Mouse (Mus musculus): ENCODE measurements around the gene Selenon. TPM values are rescaled to one million over a fixed set of nuclear protein-coding genes. Genes with fewer than 3 reads are reported as not detected.
A peak's percentile ranks its signal among the peaks of the same experiment; 100 is the strongest.

Selenon gene
- polyA plus RNA-seq, 1 experiment from 2014 or later: 9.7 TPM

DNA sequence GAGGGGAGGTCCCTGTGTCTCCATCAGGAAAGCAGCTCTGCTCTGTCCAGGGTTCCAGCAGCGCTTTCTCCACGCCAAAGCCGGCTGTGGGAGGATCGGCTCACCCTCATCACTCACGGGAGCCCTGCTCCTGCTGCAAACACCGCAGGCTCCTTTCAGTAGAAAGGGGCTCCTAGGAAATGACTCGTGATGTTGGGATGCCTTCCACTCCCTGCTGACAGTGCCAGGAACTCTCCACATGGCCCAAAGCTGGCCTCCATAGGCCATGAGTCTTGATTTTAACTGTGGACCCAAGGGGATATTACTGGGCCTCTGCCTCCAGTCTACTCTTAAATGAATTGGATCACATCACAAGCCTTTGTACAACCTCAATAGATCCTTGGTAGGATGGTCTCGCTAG, 17.9 kb upstream of the Selenon start:
- WGBS: 68% methylated on average over 8 of the region's 8 CpGs
- H3K36me3 ChIP-seq (ENCODE audit: control insufficient read depth, insufficient read depth, low read length): no peaks in the 10 kb centered on the region; the same call in 1 of the 2 replicates
- no peaks in the 10 kb centered on the region for H3K9me3 ChIP-seq (ENCODE audit: control insufficient read depth, low read length)
- H3K27me3 ChIP-seq (ENCODE audit: control insufficient read depth, insufficient read depth, low read depth, low read length): no peaks in the 10 kb centered on the region
- no peak overlapping the region for H3K27ac ChIP-seq (ENCODE audit: low read length)
- peaks cover 3% of the 10 kb centered on the region; the same call in 1 of the 2 replicates for H3K4me1 ChIP-seq (replicated peaks; ENCODE audit: control insufficient read depth, insufficient read depth, low read length)
- H3K4me2 ChIP-seq (ENCODE audit: low read depth, low read length): no peak overlapping the region
- ATAC-seq (ENCODE audit: low read depth): no peak
- H3K4me3 ChIP-seq (ENCODE audit: low read length): no peak overlapping the region
- no peak overlapping the region for H3K9ac ChIP-seq (ENCODE audit: low read length)

DNA sequence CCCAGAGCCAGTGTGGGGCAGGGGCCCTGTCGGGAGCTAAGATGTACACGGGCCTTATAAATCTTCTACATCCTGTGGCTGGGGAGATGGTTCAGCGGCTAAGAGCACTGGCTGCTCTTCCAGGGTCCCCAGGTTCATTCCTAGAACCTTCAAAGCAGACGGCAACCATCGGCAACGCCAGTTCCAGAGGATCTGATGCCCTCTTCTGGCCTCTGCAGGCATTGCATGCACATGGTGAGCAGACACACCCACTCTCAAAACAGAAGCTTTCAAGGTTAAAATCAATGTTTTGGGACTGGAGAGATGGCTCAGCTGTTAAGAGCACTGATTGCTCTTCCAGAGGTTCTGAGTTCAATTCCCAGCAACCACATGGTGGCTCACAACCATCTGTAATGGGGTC, 17.2 kb upstream of the Selenon start:
- H3K27me3 ChIP-seq (ENCODE audit: control insufficient read depth, insufficient read depth, low read depth, low read length): no peaks in the 10 kb centered on the region
- no peaks in the 10 kb centered on the region for H3K9me3 ChIP-seq (ENCODE audit: control insufficient read depth, low read length)
- WGBS: 73% methylated on average over 6 of the region's 6 CpGs
- H3K4me3 ChIP-seq (ENCODE audit: low read length): no peak overlapping the region
- no peaks in the 10 kb centered on the region; the same call in 1 of the 2 replicates for H3K36me3 ChIP-seq (ENCODE audit: control insufficient read depth, insufficient read depth, low read length)
- H3K4me2 ChIP-seq (ENCODE audit: low read depth, low read length): no peak overlapping the region
- no peak overlapping the region for H3K9ac ChIP-seq (ENCODE audit: low read length)
- no peak overlapping the region for H3K27ac ChIP-seq (ENCODE audit: low read length)
- peaks cover 3% of the 10 kb centered on the region; the same call in 1 of the 2 replicates for H3K4me1 ChIP-seq (replicated peaks; ENCODE audit: control insufficient read depth, insufficient read depth, low read length)
- no peak for ATAC-seq (ENCODE audit: low read depth)

DNA sequence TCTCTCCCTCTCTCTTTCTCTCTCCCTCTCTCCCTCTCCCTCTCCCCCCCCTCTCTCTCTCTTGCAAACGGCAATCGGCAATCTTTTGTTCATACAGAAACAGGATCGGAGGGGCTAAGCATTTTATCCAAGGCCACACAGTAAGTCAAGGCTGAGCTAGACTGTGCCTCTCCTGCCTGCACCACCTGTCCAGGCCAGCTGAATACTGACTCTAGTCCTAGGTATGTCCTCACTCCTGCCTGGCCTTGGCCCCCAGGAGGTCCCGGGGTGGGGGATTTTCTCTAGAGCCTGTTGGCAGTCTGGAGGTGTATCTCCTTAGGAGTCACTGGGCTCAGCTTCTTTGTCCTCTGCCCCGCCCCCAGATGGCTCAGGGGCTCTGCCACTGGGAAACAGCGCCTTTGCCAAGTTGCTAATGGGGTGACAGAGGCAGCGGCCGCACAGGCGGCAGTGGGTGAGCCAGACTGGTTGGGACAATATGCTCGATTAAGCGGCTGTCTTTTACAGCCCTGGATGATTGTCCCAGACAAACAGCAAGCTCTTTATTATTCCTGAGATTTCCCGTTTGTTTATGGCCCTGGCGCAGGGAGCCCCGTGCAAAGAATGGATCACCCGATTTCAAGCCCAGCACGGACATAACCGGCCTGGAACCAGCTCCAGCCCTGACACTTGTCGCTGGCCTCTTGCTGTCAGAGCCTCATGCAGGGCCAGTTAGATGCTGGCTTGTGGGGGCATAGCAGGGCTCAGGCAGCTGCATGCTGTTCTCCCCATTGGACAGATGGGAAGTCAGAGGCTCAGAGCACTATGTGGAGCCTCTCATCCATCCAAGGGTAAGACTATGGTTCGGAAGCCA, 15.6 kb upstream of the Selenon start:
- Histone ChIP-seq H3K9ac (ENCODE audit: low read length) (no peak overlapping the region), H3K27me3 (ENCODE audit: control insufficient read depth, insufficient read depth, low read depth, low read length) (no peaks in the 10 kb centered on the region), H3K36me3 (ENCODE audit: control insufficient read depth, insufficient read depth, low read length) (no peaks in the 10 kb centered on the region; the same call in 1 of the 2 replicates), H3K4me2 (ENCODE audit: low read depth, low read length) (no peak overlapping the region), H3K4me1 (replicated peaks; ENCODE audit: control insufficient read depth, insufficient read depth, low read length) (peaks cover 3% of the 10 kb centered on the region; the same call in 1 of the 2 replicates), H3K4me3 (ENCODE audit: low read length) (no peak overlapping the region), H3K27ac (ENCODE audit: low read length) (peak overlapping the region; percentile 40; the same call in 1 of the 2 replicates), H3K9me3 (ENCODE audit: control insufficient read depth, low read length) (no peaks in the 10 kb centered on the region)
- WGBS: 30% methylated on average over 19 of the region's 19 CpGs
- ATAC-seq (ENCODE audit: low read depth): peak; percentile 69

DNA sequence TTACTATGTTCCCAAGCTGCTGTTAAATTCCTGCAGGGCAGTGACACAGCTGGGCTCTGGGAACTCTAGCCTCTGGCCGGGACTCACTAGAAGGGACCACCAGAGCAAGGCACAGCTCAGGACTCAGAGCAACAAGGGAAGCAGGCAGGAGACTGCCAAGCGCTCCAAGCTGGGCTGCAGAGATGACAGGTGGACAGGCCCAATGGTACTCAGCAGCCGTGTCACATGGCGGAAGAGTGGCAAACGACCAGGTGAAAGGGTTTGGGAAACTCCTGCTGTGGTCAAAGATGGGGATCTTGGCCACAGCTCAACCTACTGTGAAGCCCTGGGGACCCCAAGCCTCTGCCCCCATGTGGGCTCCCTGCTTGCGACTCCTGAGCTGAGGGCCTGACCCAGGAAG, 12.1 kb upstream of the Selenon start:
- H3K9ac ChIP-seq (ENCODE audit: low read length): no peak overlapping the region
- H3K27me3 ChIP-seq (ENCODE audit: control insufficient read depth, insufficient read depth, low read depth, low read length): no peaks in the 10 kb centered on the region
- no peaks in the 10 kb centered on the region; the same call in 1 of the 2 replicates for H3K36me3 ChIP-seq (ENCODE audit: control insufficient read depth, insufficient read depth, low read length)
- peaks cover 3% of the 10 kb centered on the region; the same call in 1 of the 2 replicates for H3K4me1 ChIP-seq (replicated peaks; ENCODE audit: control insufficient read depth, insufficient read depth, low read length)
- 71% methylated on average over 6 of the region's 6 CpGs for WGBS
- H3K9me3 ChIP-seq (ENCODE audit: control insufficient read depth, low read length): no peaks in the 10 kb centered on the region
- H3K4me3 ChIP-seq (ENCODE audit: low read length): no peak overlapping the region
- H3K4me2 ChIP-seq (ENCODE audit: low read depth, low read length): no peak overlapping the region
- ATAC-seq (ENCODE audit: low read depth): no peak
- no peak overlapping the region for H3K27ac ChIP-seq (ENCODE audit: low read length)

DNA sequence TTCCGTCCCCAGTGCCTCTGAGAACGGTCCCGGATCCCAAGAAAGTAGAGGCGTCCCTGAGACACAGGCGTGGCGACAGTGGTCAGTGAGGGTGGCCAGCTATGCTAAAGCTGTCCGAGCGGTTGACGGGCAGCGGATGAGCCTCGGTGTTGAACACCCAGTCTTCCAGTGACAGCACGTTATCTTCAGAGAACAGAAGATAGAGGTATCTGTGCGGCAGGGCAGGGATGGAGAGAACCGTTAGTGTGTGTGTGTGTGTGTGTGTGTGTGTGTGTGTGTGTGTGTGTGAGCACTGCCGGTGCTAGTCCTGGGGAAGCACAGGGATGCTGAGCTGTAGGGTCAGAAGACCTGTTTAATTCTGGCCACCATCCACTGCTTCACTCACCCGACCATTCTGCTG, 11.7 kb upstream of the Selenon start:
- Histone ChIP-seq H3K27me3 (ENCODE audit: control insufficient read depth, insufficient read depth, low read depth, low read length) (no peaks in the 10 kb centered on the region), H3K9me3 (ENCODE audit: control insufficient read depth, low read length) (no peaks in the 10 kb centered on the region), H3K27ac (ENCODE audit: low read length) (no peak overlapping the region), H3K4me1 (replicated peaks; ENCODE audit: control insufficient read depth, insufficient read depth, low read length) (peaks cover 3% of the 10 kb centered on the region; the same call in 1 of the 2 replicates), H3K36me3 (ENCODE audit: control insufficient read depth, insufficient read depth, low read length) (no peaks in the 10 kb centered on the region; the same call in 1 of the 2 replicates), H3K9ac (ENCODE audit: low read length) (no peak overlapping the region), H3K4me2 (ENCODE audit: low read depth, low read length) (no peak overlapping the region), H3K4me3 (ENCODE audit: low read length) (no peak overlapping the region)
- 81% methylated on average over 15 of the region's 16 CpGs for WGBS
- no peak for ATAC-seq (ENCODE audit: low read depth)

DNA sequence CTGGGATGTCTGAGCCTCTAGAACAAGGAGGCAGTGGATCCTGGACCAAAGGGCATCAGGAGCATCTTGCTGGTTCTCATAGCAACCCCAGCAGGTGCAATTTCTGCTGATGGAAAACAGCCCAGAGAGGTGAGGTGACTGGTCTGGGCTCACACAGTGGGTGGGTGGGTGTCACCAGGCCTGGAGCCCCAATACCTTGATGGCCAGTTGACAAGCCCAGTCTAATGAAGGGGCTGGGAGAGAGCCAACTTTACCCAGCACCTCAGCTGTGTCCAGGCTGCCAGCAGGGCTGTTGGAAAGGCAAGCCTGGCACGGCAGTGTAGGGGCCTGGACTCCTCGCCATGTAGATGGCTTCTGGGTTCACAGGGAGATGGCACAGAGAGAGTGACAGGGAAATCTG, 10.0 kb upstream of the Selenon start:
- Histone ChIP-seq H3K4me2 (ENCODE audit: low read depth, low read length) (no peak overlapping the region), H3K36me3 (ENCODE audit: control insufficient read depth, insufficient read depth, low read length) (no peaks in the 10 kb centered on the region; the same call in 1 of the 2 replicates), H3K9me3 (ENCODE audit: control insufficient read depth, low read length) (no peaks in the 10 kb centered on the region), H3K9ac (ENCODE audit: low read length) (no peak overlapping the region), H3K4me3 (ENCODE audit: low read length) (no peak overlapping the region), H3K4me1 (replicated peaks; ENCODE audit: control insufficient read depth, insufficient read depth, low read length) (peaks cover 7% of the 10 kb centered on the region; the same call in 1 of the 2 replicates), H3K27ac (ENCODE audit: low read length) (no peak overlapping the region), H3K27me3 (ENCODE audit: control insufficient read depth, insufficient read depth, low read depth, low read length) (no peaks in the 10 kb centered on the region)
- 71% methylated on average over 2 of the region's 2 CpGs for WGBS
- no peak for ATAC-seq (ENCODE audit: low read depth)

DNA sequence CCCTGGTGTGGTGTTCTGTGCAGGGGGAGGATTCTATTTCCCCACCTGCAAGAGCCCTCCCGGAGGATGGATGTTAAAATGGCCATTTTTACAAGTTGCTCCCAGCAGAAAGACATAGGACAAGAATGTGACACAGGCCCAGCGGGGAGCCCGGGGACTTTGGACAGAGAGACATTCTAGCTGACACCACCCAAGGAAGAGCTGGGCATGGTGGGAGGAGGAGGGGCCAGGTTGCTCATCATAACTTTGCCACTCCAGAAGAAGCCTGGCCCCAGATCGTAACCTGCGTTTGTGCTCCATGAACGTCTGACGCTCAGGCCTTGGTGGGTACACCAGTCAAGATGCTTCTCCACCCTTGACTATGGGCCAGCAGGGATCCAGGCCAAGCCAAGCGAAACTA, 8.7 kb upstream of the Selenon start:
- Histone ChIP-seq H3K4me1 (replicated peaks; ENCODE audit: control insufficient read depth, insufficient read depth, low read length) (peaks cover 7% of the 10 kb centered on the region; the same call in 1 of the 2 replicates), H3K27me3 (ENCODE audit: control insufficient read depth, insufficient read depth, low read depth, low read length) (no peaks in the 10 kb centered on the region), H3K9ac (ENCODE audit: low read length) (no peak overlapping the region), H3K27ac (ENCODE audit: low read length) (no peak overlapping the region), H3K4me3 (ENCODE audit: low read length) (no peak overlapping the region), H3K36me3 (ENCODE audit: control insufficient read depth, insufficient read depth, low read length) (no peaks in the 10 kb centered on the region; the same call in 1 of the 2 replicates), H3K9me3 (ENCODE audit: control insufficient read depth, low read length) (no peaks in the 10 kb centered on the region), H3K4me2 (ENCODE audit: low read depth, low read length) (no peak overlapping the region)
- WGBS: 91% methylated on average over 8 of the region's 8 CpGs
- no peak for ATAC-seq (ENCODE audit: low read depth)

DNA sequence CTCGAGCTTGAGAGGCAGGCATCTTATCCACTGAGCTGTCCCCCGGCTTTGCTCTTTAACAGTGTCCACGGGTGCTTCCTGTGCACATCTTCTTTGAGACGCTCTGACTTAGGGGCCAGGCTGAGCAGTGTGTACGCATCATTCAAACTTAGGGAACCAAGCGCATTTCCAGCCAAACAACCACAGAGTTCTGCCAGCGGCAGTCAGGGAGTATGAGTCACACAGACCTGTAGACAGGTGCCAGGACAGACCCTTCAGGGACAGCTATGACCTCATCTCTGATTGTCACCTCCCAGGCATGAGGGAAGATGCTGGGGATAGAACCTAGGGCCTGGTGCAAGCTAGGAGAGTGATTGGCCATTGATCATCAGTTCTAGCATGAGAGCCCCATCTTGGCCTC, 7.2 kb upstream of the Selenon start:
- Histone ChIP-seq H3K4me3 (ENCODE audit: low read length) (no peak overlapping the region), H3K4me1 (replicated peaks; ENCODE audit: control insufficient read depth, insufficient read depth, low read length) (peaks cover 7% of the 10 kb centered on the region; the same call in 1 of the 2 replicates), H3K36me3 (ENCODE audit: control insufficient read depth, insufficient read depth, low read length) (no peaks in the 10 kb centered on the region), H3K27me3 (ENCODE audit: control insufficient read depth, insufficient read depth, low read depth, low read length) (no peaks in the 10 kb centered on the region), H3K4me2 (ENCODE audit: low read depth, low read length) (no peak overlapping the region), H3K27ac (ENCODE audit: low read length) (no peak overlapping the region), H3K9me3 (ENCODE audit: control insufficient read depth, low read length) (no peaks in the 10 kb centered on the region), H3K9ac (ENCODE audit: low read length) (no peak overlapping the region)
- WGBS: 74% methylated on average over 7 of the region's 7 CpGs
- no peak for ATAC-seq (ENCODE audit: low read depth)

DNA sequence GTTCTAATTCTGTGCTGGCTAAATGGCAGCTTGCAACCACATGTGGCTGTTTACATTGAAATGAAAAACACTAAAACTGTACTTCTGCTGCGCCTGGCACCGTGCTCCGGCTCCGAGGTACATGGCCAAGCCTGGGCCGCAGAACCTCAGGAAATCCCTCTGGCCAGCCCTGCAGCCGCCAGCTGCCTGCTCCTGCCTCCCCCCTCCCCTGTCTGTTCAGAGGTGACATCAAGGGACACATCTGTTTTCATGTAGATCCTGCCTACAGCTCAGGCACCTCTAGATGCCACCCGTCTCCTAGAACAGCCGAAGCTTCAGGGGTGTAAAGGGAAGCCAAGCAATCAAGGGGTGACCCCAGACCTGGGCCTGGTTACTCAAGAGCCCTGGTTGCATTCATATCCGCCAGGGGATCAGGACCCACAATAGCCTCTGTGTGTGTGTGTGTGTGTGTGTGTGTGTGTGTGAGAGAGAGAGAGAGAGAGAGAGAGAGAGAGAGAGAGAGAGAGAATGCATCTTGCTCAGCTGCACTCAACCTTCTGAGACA, 6.7 kb upstream of the Selenon start:
- Histone ChIP-seq H3K9ac (ENCODE audit: low read length) (no peak overlapping the region), H3K4me1 (replicated peaks; ENCODE audit: control insufficient read depth, insufficient read depth, low read length) (peaks cover 7% of the 10 kb centered on the region; the same call in 1 of the 2 replicates), H3K27ac (ENCODE audit: low read length) (peak overlapping the region; percentile 6; the same call in 1 of the 2 replicates), H3K9me3 (ENCODE audit: control insufficient read depth, low read length) (no peaks in the 10 kb centered on the region), H3K36me3 (ENCODE audit: control insufficient read depth, insufficient read depth, low read length) (no peaks in the 10 kb centered on the region), H3K4me3 (ENCODE audit: low read length) (no peak overlapping the region), H3K27me3 (ENCODE audit: control insufficient read depth, insufficient read depth, low read depth, low read length) (no peaks in the 10 kb centered on the region), H3K4me2 (ENCODE audit: low read depth, low read length) (no peak overlapping the region)
- peak; percentile 60; the same call in 1 of the 2 replicates for ATAC-seq (ENCODE audit: low read depth)
- WGBS: 38% methylated on average over 9 of the region's 9 CpGs
